Mouse (Mus musculus): ENCODE measurements around the gene Plxnd1.

DNA sequence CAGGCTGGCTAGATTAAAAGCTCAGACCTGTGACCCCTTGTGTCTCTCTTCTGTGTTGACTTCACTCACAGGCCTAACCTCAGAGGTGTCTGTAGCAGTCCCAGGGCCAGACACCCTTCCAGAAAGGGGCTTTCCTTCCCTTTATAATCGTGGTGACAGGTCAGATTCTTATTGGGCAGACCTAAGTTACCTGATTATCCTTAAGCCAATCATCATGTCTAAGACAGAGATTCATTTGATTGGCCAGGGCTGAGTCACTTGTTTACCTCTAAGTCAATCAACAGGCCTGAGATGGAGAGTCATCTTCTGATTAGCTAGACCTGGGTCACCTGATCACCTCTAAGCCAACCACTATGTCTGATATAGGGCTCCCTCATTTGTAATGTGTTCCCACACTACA lies 56.0 kb downstream of the Plxnd1 start:
- TF ChIP-seq CTCF (IDR thresholded peaks at IDR 0.05; ENCODE audit: low read depth) (no peak), EP300 (IDR thresholded peaks at IDR 0.05; ENCODE audit: low read depth) (no peak)

All from heart, postnatal 0 days (tissue).